Mouse (Mus musculus): ENCODE data around the gene Krt17.

- TF ChIP-seq MXI1 (IDR thresholded peaks at IDR 0.05; ENCODE audit: low read depth, low read length) (no peak), TCF12 (IDR thresholded peaks at IDR 0.05; ENCODE audit: low read depth, low read length) (no peak), POLR2A (IDR thresholded peaks at IDR 0.05; ENCODE audit: control insufficient read depth in 1 of 2, insufficient read depth in 1 of 2, low read depth in 1 of 2, low read length in 2 of 2, poor library complexity in 1 of 2) (no peak), CTCF (IDR thresholded peaks at IDR 0.05 in 2 of 3, conservative IDR thresholded peaks at IDR 0.05 in 1 of 3; ENCODE audit: control insufficient read depth in 1 of 3, insufficient read depth in 1 of 3, low read depth in 2 of 3, low read length in 3 of 3, poor library complexity in 1 of 3, severe bottlenecking in 1 of 3) (no peak), ETS1 (IDR thresholded peaks at IDR 0.05; ENCODE audit: low read depth, low read length) (no peak), E2F4 (IDR thresholded peaks at IDR 0.05; ENCODE audit: borderline replicate concordance, low read depth, low read length) (no peak), BHLHE40 (IDR thresholded peaks at IDR 0.05; ENCODE audit: borderline replicate concordance, low read depth, low read length) (no peak), GATA1 (IDR thresholded peaks at IDR 0.05; ENCODE audit: low read depth, low read length) (no peak), EP300 (IDR thresholded peaks at IDR 0.05; ENCODE audit: low read depth in 1 of 2, low read length in 2 of 2) (no peak), POLR2AphosphoS5 (IDR thresholded peaks at IDR 0.05; ENCODE audit: borderline replicate concordance, low read depth, low read length) (no peak)
Measured at GRCm38 (mm10) chr11:100307900-100308299, 47.1 kb upstream of the Krt17 start.

All from MEL (cell line).